Mouse (Mus musculus) T-cell, adult 2 months (primary cell): ENCODE measurements around the gene Stx11.
A peak's percentile ranks its signal among the peaks of the same experiment; 100 is the strongest.

Source experiments
- DNase-seq: peaks from one replicate; pipeline ENCODE4 v3.0.0; 2022; ENCODE audit warnings: low spot score

Stx11 gene

DNA sequence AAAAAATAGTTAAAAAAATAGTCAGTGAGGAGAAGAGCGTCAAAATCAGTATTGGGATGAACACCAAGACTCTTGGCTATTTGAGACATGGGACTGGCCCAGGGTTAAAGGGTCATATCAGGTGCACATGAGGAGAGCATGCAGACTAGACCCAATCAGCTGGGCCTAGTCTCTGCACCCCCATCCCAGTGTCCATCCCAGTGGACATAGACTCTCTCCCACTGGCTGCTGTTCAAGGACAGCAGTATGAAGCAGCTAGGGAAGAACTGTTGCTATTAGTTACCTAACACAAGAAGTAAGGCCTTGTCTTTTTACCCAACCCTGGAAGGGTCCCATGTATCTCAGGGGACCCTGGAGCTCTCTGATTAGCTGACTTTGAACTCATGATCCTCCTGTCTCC lies 49.9 kb downstream of the Stx11 start:
- DNase-seq, result no peak

DNA sequence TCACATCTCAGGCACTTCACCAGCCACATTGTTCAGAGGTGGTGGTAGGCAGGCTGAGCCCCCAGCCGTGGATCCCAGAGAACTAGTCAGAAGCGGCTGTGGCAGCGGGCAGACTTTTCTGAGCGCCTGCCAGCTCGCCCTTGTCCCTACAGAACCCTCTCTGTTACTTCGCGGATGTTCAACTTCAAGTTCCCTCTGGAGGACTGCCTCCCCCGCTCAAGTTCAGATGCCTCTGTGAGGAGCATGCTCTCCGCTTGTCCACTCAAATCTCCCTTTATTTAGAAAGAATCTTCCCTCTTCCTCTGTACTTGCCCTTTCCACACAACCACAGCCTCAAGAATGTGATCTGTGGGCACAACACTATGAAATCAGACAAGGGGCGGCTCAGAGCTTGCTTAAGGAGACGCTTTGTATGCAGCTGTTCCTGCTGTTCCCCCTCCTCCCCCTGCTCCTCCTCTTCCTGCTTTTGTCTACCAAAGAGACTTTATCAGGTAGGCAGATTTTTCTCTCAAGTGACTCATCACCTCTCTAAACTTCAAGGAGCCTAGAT lies 52.0 kb downstream of the Stx11 start:
- no peak for DNase-seq

DNA sequence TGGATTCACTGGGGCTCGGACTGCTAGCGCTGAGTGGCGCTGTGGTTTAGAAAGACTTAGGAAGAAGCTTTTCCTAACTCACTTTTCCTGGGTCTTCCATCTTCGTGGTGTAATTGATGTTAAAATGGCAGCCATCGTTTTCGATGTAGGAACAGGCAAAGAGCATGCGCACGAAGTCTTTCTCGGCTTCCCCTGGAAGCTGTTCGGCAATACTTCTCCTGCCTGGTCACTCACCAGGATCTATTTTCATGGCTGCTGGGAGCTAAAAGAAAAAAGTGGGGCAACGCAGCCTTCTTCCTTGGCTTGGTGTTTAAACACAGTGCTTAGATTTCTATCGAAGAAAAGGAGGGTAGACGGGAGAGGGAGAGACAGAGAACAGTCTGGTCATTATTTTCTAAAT lies 52.6 kb downstream of the Stx11 start:
- DNase-seq, result no peak

DNA sequence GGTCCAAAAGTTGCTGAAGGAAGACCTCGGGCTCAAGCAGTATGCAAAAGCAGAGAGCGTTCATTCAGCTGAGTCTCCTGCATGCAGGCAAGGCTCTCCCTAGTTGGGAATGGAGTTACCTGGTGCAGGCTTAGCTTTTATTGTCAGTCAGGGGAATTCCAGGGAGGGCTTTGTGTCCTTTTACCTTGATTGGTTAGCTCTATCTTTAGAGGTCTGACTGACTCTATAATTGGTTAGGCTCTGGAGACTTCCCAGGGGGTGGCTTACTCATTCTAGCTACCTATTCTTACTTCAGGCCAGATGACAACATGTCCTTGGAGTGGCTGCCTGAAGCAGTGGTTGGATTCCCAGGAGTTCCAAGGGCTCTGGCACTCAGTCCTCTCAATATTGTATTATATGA lies 54.2 kb downstream of the Stx11 start:
- DNase-seq, result no peak

DNA sequence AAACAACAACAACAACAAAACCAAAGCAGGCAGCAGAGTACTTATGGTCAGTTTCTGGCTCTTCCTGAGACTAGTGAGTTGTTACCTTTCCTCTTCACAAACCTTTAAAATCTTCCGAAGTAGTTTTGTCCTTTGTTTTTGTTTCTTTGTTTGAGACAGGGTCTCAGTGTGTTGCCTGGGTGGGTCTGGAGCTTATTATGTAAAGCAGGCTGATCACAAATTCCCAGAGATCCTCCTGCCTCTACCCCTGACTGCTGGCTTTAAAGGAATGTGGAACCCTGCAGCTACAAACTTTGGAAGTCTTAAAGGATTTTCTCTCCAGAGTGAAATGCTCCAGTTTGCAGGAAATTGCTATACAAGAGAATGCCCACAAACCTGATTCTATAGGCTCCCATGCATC lies 54.9 kb downstream of the Stx11 start:
- no peak for DNase-seq

DNA sequence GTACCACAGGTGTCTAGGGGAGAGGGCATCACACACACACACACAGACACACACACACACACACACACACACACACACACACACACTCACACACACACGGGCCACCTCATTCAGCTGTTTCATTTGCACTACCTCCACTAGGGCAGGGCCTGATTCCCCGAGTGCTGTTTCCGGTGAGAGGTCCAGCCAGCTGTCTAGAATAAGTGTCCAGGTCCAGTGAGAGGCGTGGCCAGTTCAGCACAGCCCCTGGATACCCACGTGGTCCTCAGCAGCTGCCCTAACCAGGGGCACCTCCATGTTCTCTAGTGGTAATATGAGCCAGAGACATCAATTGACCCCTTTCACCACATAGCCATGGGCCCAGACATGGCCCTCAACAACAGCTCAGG lies 60.0 kb downstream of the Stx11 start:
- no peak for DNase-seq

DNA sequence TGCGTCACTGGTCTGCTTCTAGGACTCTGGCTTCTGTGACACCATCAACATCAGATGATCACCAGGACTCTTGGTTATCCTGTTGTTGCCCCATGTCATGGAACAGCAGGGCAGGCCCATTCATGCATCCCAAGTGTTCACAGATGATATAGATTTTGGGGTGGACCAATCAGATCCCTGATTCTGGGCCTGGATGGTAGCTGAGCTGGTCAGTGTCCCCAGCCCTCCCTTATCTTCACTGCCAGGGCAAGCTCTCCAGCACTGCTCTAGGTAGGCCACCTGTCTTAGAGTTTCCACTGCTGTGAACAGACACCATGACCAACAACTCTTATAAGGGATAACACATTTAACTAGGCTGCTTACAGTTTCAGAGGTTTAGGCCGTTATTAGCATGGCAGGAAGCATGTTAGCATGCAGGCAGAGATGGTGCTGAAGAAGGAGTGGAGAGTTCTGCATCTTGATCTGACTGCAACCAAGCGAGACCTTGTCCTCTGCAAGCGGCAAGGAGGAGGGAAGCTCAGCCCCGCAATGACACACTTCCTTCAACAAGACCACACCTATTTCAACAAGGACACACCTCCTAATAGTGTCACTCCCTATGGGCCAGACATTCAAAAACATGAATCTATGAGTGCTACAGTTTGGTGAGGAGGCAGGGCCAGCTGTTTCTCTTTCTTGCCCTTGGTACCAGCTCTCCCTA lies 60.5 kb downstream of the Stx11 start:
- no peak for DNase-seq

DNA sequence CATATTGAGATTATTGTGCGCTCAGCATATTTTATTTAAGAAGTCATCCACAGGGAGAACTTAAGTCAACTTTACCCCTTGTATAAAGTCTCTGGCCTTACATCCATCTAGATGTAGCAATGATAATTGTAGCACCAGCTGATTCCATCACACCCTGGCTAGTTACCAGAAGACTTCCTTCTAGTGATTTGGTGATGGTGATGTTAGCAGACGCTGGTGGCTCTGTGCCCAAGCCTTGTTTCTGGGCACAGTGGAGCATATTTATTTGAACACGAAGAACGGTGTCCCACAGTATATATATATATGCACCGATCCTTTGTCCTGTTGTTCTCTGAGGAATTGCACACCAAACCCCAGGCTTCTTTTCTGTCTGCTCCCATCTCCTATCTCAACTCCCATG lies 64.2 kb downstream of the Stx11 start:
- DNase-seq, result no peak

DNA sequence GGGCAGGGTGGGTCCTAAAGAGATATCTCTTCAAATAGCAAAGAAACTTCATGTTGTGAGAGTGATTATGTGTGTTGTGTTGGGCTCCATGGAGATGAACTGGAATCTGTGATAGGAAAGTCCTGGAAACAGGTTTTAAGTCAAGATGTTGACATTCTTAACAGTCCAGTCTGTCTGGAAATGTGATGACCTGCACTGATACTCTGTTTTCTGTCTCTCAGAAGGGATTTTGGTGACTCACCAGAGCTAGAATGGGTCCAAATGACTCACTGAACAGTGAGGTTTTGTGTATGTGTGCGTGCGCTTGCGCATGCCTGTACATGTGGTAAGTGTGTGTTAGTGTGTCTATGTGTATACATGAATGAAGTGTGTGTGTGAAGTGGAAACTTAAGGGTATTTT lies 70.8 kb downstream of the Stx11 start:
- DNase-seq, result no peak

DNA sequence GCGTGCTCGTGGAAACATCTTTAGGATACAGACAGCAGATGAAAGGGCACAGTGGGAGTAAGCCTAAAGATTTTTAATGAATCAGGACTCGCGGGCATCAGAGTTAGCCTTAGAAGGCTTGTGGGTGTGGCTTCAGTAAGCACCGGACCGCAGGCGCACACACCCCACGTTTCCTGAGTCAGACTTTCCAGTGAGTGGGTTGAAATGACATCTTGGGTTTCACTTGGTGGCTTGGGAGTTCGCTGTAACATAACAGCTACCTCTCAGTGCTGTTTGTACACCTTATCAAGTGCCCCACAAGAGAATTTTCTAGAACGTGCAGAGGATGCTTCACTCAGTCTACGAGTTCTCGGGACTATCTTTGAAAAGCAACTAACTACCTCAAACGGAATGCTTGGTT lies 75.7 kb downstream of the Stx11 start:
- peak; percentile 56 for DNase-seq
